Mouse (Mus musculus): Measurements from ENCODE around the gene Plxna2. TPM values are rescaled to one million over a fixed set of nuclear protein-coding genes. Genes with fewer than 3 reads are reported as not detected.
A peak's percentile ranks its signal among the peaks of the same experiment; 100 is the strongest.

The Plxna2 gene
- polyA plus RNA-seq, 1 experiment from 2014 or later: 23.9 TPM

GRCm38 (mm10) chr1:194746332-194747249, 128.6 kb downstream of the Plxna2 start:
- no peaks in the 10 kb centered on the region for H3K27me3 ChIP-seq (ENCODE audit: insufficient read depth, poor library complexity, severe bottlenecking)
- H3K9me3 ChIP-seq: no peaks in the 10 kb centered on the region
- no peak overlapping the region for H3K4me3 ChIP-seq
- H3K27ac ChIP-seq: peak overlapping the region; percentile 40
- DNase-seq (ENCODE audit: low spot score): peak; percentile 42
- 26% methylated on average over 6 of the region's 6 CpGs for WGBS
- peaks cover 41% of the 10 kb centered on the region for H3K36me3 ChIP-seq
- H3K4me1 ChIP-seq (replicated peaks): peaks cover 31% of the 10 kb centered on the region

DNA sequence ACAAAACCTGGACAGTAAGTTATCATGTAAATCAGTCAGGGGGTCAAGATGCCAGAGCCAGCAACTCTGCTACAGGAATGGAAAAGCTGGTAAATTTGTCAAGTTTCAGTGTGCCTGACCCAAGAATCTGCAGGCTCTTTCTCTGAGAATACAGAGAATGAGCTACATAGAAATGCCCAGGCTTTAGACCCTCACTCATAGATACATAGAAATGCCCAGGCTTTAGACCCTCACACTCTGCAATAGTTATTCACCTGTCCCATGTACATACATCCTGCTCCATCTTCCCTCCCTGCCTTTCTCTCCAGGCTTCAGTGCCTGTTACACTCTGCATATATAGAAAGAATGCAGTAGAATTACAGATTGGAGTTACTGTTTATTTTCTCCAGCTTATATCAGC, 129.2 kb downstream of the Plxna2 start:
- DNase-seq (ENCODE audit: low spot score): no peak
- H3K27me3 ChIP-seq (ENCODE audit: insufficient read depth, poor library complexity, severe bottlenecking): no peaks in the 10 kb centered on the region
- no peak overlapping the region; the same call in 1 of the 2 replicates for H3K27ac ChIP-seq
- peaks cover 31% of the 10 kb centered on the region for H3K4me1 ChIP-seq (replicated peaks)
- peaks cover 47% of the 10 kb centered on the region for H3K36me3 ChIP-seq
- H3K9me3 ChIP-seq: no peaks in the 10 kb centered on the region
- no peak overlapping the region for H3K4me3 ChIP-seq

DNA sequence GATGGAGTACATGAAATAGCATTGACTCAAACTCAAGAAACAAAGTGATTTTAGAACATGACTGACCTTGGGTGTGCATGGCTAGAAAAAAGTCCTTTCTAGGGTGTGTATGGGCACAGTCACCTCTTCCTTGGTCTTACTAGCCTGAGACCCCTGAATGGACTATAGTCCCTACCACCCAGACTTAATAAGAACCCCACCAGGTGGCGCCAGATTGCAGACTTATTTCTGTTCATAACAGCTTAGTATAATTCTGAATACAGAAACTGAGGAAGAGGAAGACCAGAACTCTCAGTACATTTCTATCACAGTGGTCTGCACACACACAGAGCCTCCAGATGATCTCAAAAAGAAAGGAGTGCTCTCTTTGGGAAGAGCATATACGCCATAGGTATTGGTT, 135.2 kb downstream of the Plxna2 start:
- no peaks in the 10 kb centered on the region for H3K4me1 ChIP-seq (replicated peaks)
- H3K27ac ChIP-seq: no peak overlapping the region
- no peak overlapping the region for H3K4me3 ChIP-seq
- DNase-seq (ENCODE audit: low spot score): peak; percentile 58
- H3K9me3 ChIP-seq: no peaks in the 10 kb centered on the region
- 49% methylated on average over 2 of the region's 2 CpGs for WGBS
- no peaks in the 10 kb centered on the region for H3K27me3 ChIP-seq (ENCODE audit: insufficient read depth, poor library complexity, severe bottlenecking)
- H3K36me3 ChIP-seq: peaks cover 83% of the 10 kb centered on the region

GRCm38 (mm10) chr1:194756001-194756400, 138.0 kb downstream of the Plxna2 start:
- H3K27me3 ChIP-seq (ENCODE audit: insufficient read depth, poor library complexity, severe bottlenecking): no peaks in the 10 kb centered on the region
- no peak overlapping the region for H3K27ac ChIP-seq
- no peak overlapping the region for H3K4me3 ChIP-seq
- no peaks in the 10 kb centered on the region for H3K4me1 ChIP-seq (replicated peaks)
- no peaks in the 10 kb centered on the region for H3K9me3 ChIP-seq
- peaks cover 83% of the 10 kb centered on the region for H3K36me3 ChIP-seq
- no peak for DNase-seq (ENCODE audit: low spot score)

DNA sequence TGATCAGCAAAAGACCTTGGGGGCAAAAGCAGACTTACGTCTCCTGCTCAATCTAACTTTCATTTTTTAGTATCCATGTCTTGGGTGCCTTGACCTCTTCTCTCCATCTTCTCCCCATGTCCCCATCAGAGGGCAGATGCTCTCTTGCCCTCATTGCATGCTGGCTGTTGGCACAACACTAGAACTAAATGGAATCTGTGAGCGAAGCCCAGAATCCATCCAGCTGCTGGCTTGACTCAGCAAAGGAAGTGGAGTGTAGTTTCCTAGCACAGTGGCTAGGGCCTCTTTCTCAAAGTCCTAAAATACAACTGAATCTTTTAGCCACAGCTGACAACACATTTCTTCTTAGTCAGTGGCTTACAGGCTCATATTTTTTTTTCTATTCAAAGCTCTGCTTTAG, 138.4 kb downstream of the Plxna2 start:
- DNase-seq (ENCODE audit: low spot score): no peak
- H3K4me1 ChIP-seq (replicated peaks): no peaks in the 10 kb centered on the region
- H3K36me3 ChIP-seq: peaks cover 78% of the 10 kb centered on the region
- no peaks in the 10 kb centered on the region for H3K27me3 ChIP-seq (ENCODE audit: insufficient read depth, poor library complexity, severe bottlenecking)
- H3K9me3 ChIP-seq: no peaks in the 10 kb centered on the region
- WGBS: 78% methylated on average over 2 of the region's 2 CpGs
- H3K4me3 ChIP-seq: no peak overlapping the region
- H3K27ac ChIP-seq: no peak overlapping the region

DNA sequence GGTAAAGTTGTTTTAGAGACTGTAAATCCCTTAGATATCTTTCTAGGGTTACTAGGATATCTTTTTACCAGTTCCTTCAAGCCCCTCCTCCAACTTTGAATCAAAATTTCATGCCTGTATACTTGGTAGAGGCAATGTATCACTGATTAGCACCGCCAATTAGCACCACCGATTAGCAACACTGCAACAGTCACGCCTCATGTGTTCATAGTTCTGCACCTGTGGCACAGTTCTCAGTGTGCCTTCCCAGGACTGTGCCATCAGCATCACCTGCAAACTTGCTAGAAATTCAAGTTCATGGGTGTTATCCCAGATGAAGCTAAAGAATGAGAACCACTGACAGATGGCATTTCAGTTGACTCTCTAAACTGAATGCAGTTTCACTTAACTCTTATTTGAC, 138.8 kb downstream of the Plxna2 start:
- 87% methylated on average over 3 of the region's 3 CpGs for WGBS
- Histone ChIP-seq H3K27ac (no peak overlapping the region), H3K4me3 (no peak overlapping the region), H3K9me3 (no peaks in the 10 kb centered on the region), H3K4me1 (replicated peaks) (no peaks in the 10 kb centered on the region), H3K36me3 (peaks cover 78% of the 10 kb centered on the region), H3K27me3 (ENCODE audit: insufficient read depth, poor library complexity, severe bottlenecking) (no peaks in the 10 kb centered on the region)
- no peak for DNase-seq (ENCODE audit: low spot score)

- Histone ChIP-seq H3K9me3 (no peaks in the 10 kb centered on the region), H3K4me1 (replicated peaks) (no peaks in the 10 kb centered on the region), H3K4me3 (no peak overlapping the region), H3K27me3 (ENCODE audit: insufficient read depth, poor library complexity, severe bottlenecking) (no peaks in the 10 kb centered on the region), H3K27ac (no peak overlapping the region), H3K36me3 (peaks cover 85% of the 10 kb centered on the region)
- no peak for DNase-seq (ENCODE audit: low spot score)
- 90% methylated on average over 2 of the region's 2 CpGs for WGBS
Observed at GRCm38 (mm10) chr1:194761432-194762212, 143.6 kb downstream of the Plxna2 start.

DNA sequence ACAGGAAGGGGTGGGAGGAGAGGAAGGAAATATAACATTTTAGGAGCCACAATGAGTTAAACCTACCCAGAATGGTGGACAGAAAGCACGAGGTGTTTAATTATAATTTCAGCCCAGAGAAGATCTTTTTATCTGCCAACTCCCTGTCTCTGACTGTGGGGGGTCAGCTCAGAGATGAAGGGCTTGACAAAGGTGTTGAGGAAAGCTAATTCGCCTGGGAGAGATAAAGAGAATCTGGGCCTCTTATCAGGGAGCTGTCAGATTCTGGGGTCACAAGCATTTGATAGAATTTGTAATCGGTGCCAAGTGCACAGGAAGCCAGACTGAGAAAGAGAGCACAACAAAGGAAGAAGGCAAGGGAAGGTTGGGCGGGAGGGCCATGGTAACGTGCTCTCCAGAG, 144.9 kb downstream of the Plxna2 start:
- 73% methylated on average over 5 of the region's 5 CpGs for WGBS
- Histone ChIP-seq H3K4me3 (no peak overlapping the region), H3K36me3 (peaks cover 84% of the 10 kb centered on the region), H3K27ac (no peak overlapping the region), H3K4me1 (replicated peaks) (no peaks in the 10 kb centered on the region), H3K9me3 (no peaks in the 10 kb centered on the region), H3K27me3 (ENCODE audit: insufficient read depth, poor library complexity, severe bottlenecking) (no peaks in the 10 kb centered on the region)
- DNase-seq (ENCODE audit: low spot score): no peak

DNA sequence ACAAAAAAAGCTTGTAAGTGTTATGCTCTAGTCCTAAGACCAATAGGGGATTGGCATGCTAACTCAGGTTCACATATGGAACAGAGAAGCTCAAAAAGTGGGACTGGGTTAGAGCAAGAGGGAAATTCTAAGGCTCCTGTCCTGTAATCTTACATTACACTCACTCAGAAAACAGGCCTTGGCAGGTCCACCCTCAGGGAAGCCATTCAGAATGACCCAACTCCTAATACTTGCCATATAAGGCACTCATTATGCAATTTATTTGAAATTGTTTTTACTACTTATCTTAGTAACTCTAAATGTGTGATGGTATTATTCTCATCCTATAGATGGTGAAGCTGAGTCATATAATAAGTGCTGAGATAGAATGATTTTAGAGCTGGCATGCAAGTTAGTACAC, 146.9 kb downstream of the Plxna2 start:
- DNase-seq (ENCODE audit: low spot score): no peak
- Histone ChIP-seq H3K27me3 (ENCODE audit: insufficient read depth, poor library complexity, severe bottlenecking) (no peaks in the 10 kb centered on the region), H3K9me3 (no peaks in the 10 kb centered on the region), H3K4me3 (no peak overlapping the region), H3K4me1 (replicated peaks) (no peaks in the 10 kb centered on the region), H3K36me3 (peaks cover 77% of the 10 kb centered on the region), H3K27ac (no peak overlapping the region)

DNA sequence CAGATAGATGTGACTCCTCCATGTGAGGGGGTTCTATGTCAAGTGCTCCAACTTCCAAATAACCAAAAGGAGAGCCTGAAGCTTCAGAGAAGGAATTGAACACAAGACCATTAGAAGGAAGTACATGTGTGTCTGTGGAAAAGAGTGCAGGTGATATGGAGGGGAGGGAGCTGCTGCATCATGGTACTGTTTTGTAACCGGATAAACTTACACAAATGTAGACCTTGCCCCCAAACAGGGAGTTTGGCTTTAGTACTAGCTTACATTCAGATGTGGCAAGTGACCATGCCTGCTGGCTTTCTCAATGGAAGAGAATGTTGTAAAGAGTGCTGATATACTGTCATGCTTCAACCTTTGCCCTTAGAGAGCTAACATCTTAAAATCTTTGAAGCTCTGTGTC, 150.8 kb downstream of the Plxna2 start:
- 89% methylated on average over 1 of the region's 1 CpGs for WGBS
- no peak overlapping the region for H3K27ac ChIP-seq
- H3K4me1 ChIP-seq (replicated peaks): no peaks in the 10 kb centered on the region

DNA sequence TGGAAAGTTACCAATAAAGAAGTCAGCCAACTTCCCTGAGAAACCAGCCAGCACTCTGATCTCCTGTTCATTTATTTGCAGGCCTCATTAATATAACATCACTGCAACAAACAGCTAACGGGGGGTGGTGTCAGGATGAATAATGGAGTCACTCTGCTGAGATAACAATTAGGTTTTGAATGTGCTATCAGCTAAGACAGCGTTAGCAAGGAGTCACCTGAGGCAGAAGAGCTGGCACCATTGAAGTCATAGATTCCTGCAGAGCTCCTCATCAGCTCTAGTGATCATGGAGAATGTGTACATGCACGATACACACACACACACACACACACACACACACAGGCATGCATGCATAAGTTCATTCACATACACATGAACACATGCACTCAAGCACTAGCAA, 154.0 kb downstream of the Plxna2 start:
- Histone ChIP-seq H3K9me3 (no peaks in the 10 kb centered on the region), H3K4me1 (replicated peaks) (no peaks in the 10 kb centered on the region), H3K4me3 (no peak overlapping the region), H3K27me3 (ENCODE audit: insufficient read depth, poor library complexity, severe bottlenecking) (no peaks in the 10 kb centered on the region), H3K27ac (no peak overlapping the region), H3K36me3 (peaks cover 38% of the 10 kb centered on the region)
- 80% methylated on average over 3 of the region's 3 CpGs for WGBS
- no peak for DNase-seq (ENCODE audit: low spot score)

More for the DNA sequence above, 150.8 kb downstream of the Plxna2 start:
- Histone ChIP-seq H3K9me3 (no peaks in the 10 kb centered on the region), H3K27me3 (ENCODE audit: insufficient read depth, poor library complexity, severe bottlenecking) (no peaks in the 10 kb centered on the region), H3K4me3 (no peak overlapping the region), H3K36me3 (peaks cover 54% of the 10 kb centered on the region)
- no peak for DNase-seq (ENCODE audit: low spot score)

GRCm38 (mm10) chr1:194773899-194774298, 155.9 kb downstream of the Plxna2 start:
- H3K4me3 ChIP-seq: no peak overlapping the region
- no peak overlapping the region for H3K27ac ChIP-seq
- H3K27me3 ChIP-seq (ENCODE audit: insufficient read depth, poor library complexity, severe bottlenecking): no peaks in the 10 kb centered on the region
- no peaks in the 10 kb centered on the region for H3K9me3 ChIP-seq
- 48% methylated on average over 3 of the region's 3 CpGs for WGBS
- no peaks in the 10 kb centered on the region for H3K4me1 ChIP-seq (replicated peaks)
- peak; percentile 27 for DNase-seq (ENCODE audit: low spot score)
- H3K36me3 ChIP-seq: peaks cover 34% of the 10 kb centered on the region

- DNase-seq (ENCODE audit: low spot score): no peak
- Histone ChIP-seq H3K4me3 (no peak overlapping the region), H3K36me3 (peaks cover 34% of the 10 kb centered on the region), H3K27ac (no peak overlapping the region), H3K27me3 (ENCODE audit: insufficient read depth, poor library complexity, severe bottlenecking) (no peaks in the 10 kb centered on the region), H3K4me1 (replicated peaks) (no peaks in the 10 kb centered on the region), H3K9me3 (no peaks in the 10 kb centered on the region)
- WGBS: 82% methylated on average over 2 of the region's 2 CpGs
Observed at GRCm38 (mm10) chr1:194774350-194774749, 156.3 kb downstream of the Plxna2 start.
